In the genomic region with DNA sequence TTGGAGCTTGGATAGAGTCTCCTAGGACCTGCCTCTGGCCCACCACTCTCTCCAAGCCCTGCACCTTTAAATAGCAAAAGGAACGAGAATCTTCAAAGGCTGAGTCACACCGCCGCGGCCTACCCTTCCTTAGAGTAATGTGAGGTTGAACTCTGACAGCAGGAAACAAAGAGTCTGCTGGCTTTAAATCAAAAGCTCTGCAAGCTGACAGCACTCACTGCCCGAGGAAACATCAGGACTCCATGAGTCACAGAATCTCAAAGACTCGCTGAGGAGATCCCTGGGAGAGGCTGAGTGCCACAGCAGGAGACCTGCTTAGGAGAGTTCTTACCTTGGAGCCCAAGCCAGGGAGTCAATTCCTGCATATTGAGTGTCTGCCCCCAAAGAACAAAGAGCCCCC, we compare ENCODE assay signal across 7 mouse cellular contexts. TPM values are rescaled to one million over a fixed set of nuclear protein-coding genes. Genes with fewer than 3 reads are reported as not detected.
DNase-seq lines count a peak whose midpoint lies in the region; ATAC-seq lines count a peak whose summit lies in the region.

No protein-coding gene starts in this region.

- DNase-seq in ES-CJ7 (ENCODE audit: low read depth, low spot score), result peak; percentile 97
- DNase-seq in adrenal gland, postnatal 10 days, result peak; percentile 80
- peak; percentile 28 to 34 for DNase-seq in heart, adult 9 months (ENCODE audit: low spot score in 2 of 2)
- DNase-seq in kidney, postnatal 10 days, result peak; percentile 73
- DNase-seq in midbrain, embryonic 11.5 days (ENCODE audit: low spot score, missing footprints), result peak; percentile 90
- DNase-seq in cerebellum, adult 9-10 months, result no peak
- no peak for DNase-seq in layer of hippocampus, postnatal 14 days (ENCODE audit: low spot score in 2 of 2)

- H3K27me3 ChIP-seq in midbrain, embryonic 11.5 days (ENCODE audit: control insufficient read depth, insufficient read depth, low read length), result no peaks in the 10 kb centered on the region

- 6% methylated on average over 6 of the region's 6 CpGs for WGBS in midbrain, embryonic 11.5 days

- H3K4me3 ChIP-seq in midbrain, embryonic 11.5 days (ENCODE audit: low read depth, low read length), result no peak overlapping the region

- H3K36me3 ChIP-seq in midbrain, embryonic 11.5 days (ENCODE audit: control insufficient read depth, insufficient read depth, low read length), result no peaks in the 10 kb centered on the region

- peaks cover 27% of the 10 kb centered on the region for H3K4me1 ChIP-seq in midbrain, embryonic 11.5 days (ENCODE audit: control insufficient read depth, insufficient read depth, low read length)

- no peak overlapping the region for H3K27ac ChIP-seq in midbrain, embryonic 11.5 days (ENCODE audit: low read depth, low read length)

- no peak overlapping the region for H3K4me2 ChIP-seq in midbrain, embryonic 11.5 days

- ATAC-seq in midbrain, embryonic 11.5 days (ENCODE audit: low FRiP score), result no peak

- no peak overlapping the region; the same call in 1 of the 2 replicates for H3K9ac ChIP-seq in midbrain, embryonic 11.5 days (ENCODE audit: low read length)

- H3K9me3 ChIP-seq in midbrain, embryonic 11.5 days (ENCODE audit: control insufficient read depth, low read length), result no peaks in the 10 kb centered on the region

RNA-seq across cellular contexts. Expression of a gene that starts 12.7 kb away (rescaled TPM):
- 100 to 1,000 TPM; 226 to 239 TPM for total RNA-seq in adrenal gland, postnatal 10 days (2021)
- 353 and 358 TPM in 2 replicates for polyA plus RNA-seq in midbrain, embryonic 11.5 days (2014; fragmentation: Nextera tagmentation; extraction: Ambion mirVana)
- 100 to 1,000 TPM; 702 to 713 TPM for total RNA-seq in layer of hippocampus, postnatal 14 days (2021)

RNA-seq across cellular contexts. Expression of a gene that starts 52.1 kb away (rescaled TPM):
- total RNA-seq in adrenal gland, postnatal 10 days (2021), result 1 to 10 TPM; 1.6 to 1.7 TPM
- 0.06 TPM in 1 of 2 replicates, not detected in the other for polyA plus RNA-seq in midbrain, embryonic 11.5 days (2014; fragmentation: Nextera tagmentation; extraction: Ambion mirVana)
- 1 to 10 TPM; 2.5 to 2.6 TPM for total RNA-seq in layer of hippocampus, postnatal 14 days (2021)

Comparison
In these comparisons a context has a peak if more than half of its experiments do, and no peak if none do; other contexts are left out.
1. DNase-seq: peak in ES-CJ7 (single experiment), adrenal gland, postnatal 10 days (single experiment), heart, adult 9 months (2 of 2), kidney, postnatal 10 days (single experiment) and midbrain, embryonic 11.5 days (single experiment); none in cerebellum, adult 9-10 months (single experiment) and layer of hippocampus, postnatal 14 days (0 of 2).